Mouse (Mus musculus) hindbrain, postnatal 0 days (tissue): ENCODE results near the gene Pwp2. TPM values are rescaled to one million over a fixed set of nuclear protein-coding genes. Genes with fewer than 3 reads are reported as not detected.
"Not testable (repeated sequence)": the region's sequence is repeated elsewhere in the genome, so short reads cannot be mapped to it uniquely, and the experiment has no call there.

Experiments
- ATAC-seq: fragments of 200-750 bp; cut with Nextera tagmentation; 2 replicates; pipeline ENCODE4 v1.8.0; 2017; ENCODE audit warnings: mild to moderate bottlenecking, moderate TSS enrichment, moderate library complexity
- DNase-seq: peaks from one replicate; pipeline ENCODE4 v3.0.0-alpha.2; 2015; ENCODE audit warnings: low spot score
- H3K27ac ChIP-seq: fragments of 300-500 bp; sonication (generic); 2 replicates; pipeline ENCODE4 v1.5.1; 2014; ENCODE audit warnings: mild to moderate bottlenecking
- H3K27me3 ChIP-seq: fragments of 300-500 bp; sonication (generic); 2 replicates; pipeline ENCODE4 v1.6.1; 2014; ENCODE audit warnings: low read length, mixed read lengths; ENCODE audit not compliant: insufficient read depth
- H3K36me3 ChIP-seq: fragments of 300-500 bp; sonication (generic); 2 replicates; pipeline ENCODE4 v1.6.1; 2014; ENCODE audit warnings: low read length, mixed read lengths; ENCODE audit not compliant: insufficient read depth
- H3K4me1 ChIP-seq: fragments of 300-500 bp; sonication (generic); 2 replicates; pipeline ENCODE4 v1.6.1; 2014; ENCODE audit warnings: antibody characterized with exemption, low read length, mixed read lengths; ENCODE audit not compliant: insufficient read depth
- H3K4me2 ChIP-seq: fragments of 300-500 bp; sonication (generic); 2 replicates; pipeline ENCODE4 v1.6.1; 2014; ENCODE audit warnings: low read depth, mild to moderate bottlenecking, low read length, moderate library complexity, mixed read lengths
- H3K4me3 ChIP-seq: fragments of 300-500 bp; sonication (generic); 2 replicates; pipeline ENCODE4 v1.5.1; 2014; ENCODE audit warnings: low read length
- H3K9ac ChIP-seq: fragments of 300-500 bp; sonication (generic); replicated peaks from 2 replicates; pipeline ENCODE4 v1.6.1; 2014; ENCODE audit warnings: mild to moderate bottlenecking, low read length, moderate library complexity, mixed read lengths
- H3K9me3 ChIP-seq: fragments of 300-500 bp; sonication (generic); 2 replicates; pipeline ENCODE4 v1.6.1; 2016; ENCODE audit warnings: low read length, mixed read lengths
- CTCF ChIP-seq: IDR thresholded peaks from 2 replicates; pipeline ENCODE4 v1.5.1; 2016; ENCODE audit warnings: antibody characterized with exemption, control low read depth, low read depth
- WGBS: fragments of 180-500 bp; shearing (Covaris S2); extraction: QIAGEN DNeasy Blood & Tissue Kit; methylation state at CpG from one replicate; pipeline ENCODE4 v1.1.7; 2014; 5-methylcytosine and 5-hydroxymethylcytosine counted together
- polyA plus RNA-seq: library from polyadenylated mRNA; unstranded; fragments of >200 nt; fragmentation: Nextera tagmentation; extraction: Ambion mirVana; gene quantifications from 2 replicates; pipeline ENCODE4 v1.2.1, GENCODE M21; 2015
- total RNA-seq: library from RNA; depleted of rRNA; stranded (reverse); fragments of >200 nt; gene quantifications from 2 replicates; pipeline ENCODE4 v1.2.3, GENCODE M21; 2014; rRNA removed

Pwp2 gene
- total and polyA plus RNA-seq, 2 experiments from 2014 or later = 11.7 to 22.4 TPM

- H3K36me3 ChIP-seq = no peaks in the 10 kb centered on the region
- DNase-seq = no peak
- 58% methylated on average over 1 of the region's 1 CpGs for WGBS
- H3K27ac ChIP-seq = no peak overlapping the region
- H3K9ac ChIP-seq = no peak overlapping the region
- H3K4me1 ChIP-seq = no peaks in the 10 kb centered on the region
- no peak overlapping the region for H3K4me3 ChIP-seq
- no peak overlapping the region for H3K4me2 ChIP-seq
- no peaks in the 10 kb centered on the region for H3K9me3 ChIP-seq
- H3K27me3 ChIP-seq = no peaks in the 10 kb centered on the region
- TF ChIP-seq CTCF = no peak
- no peak for ATAC-seq
Measured at GRCm38 (mm10) chr10:78127931-78128330, 57.0 kb downstream of the Pwp2 start.

GRCm38 (mm10) chr10:78127046-78127870 lies 57.7 kb downstream of the Pwp2 start:
- no peak for ATAC-seq
- Histone ChIP-seq H3K4me3 (no peak overlapping the region), H3K9ac (no peak overlapping the region), H3K27ac (no peak overlapping the region), H3K9me3 (no peaks in the 10 kb centered on the region), H3K36me3 (no peaks in the 10 kb centered on the region), H3K4me2 (no peak overlapping the region), H3K27me3 (no peaks in the 10 kb centered on the region), H3K4me1 (no peaks in the 10 kb centered on the region)
- TF ChIP-seq CTCF = no peak
- peak; percentile 36 for DNase-seq
- WGBS = 52% methylated on average over 9 of the region's 9 CpGs

- H3K27me3 ChIP-seq = no peaks in the 10 kb centered on the region
- no peaks in the 10 kb centered on the region for H3K4me1 ChIP-seq
- DNase-seq (no peak), ATAC-seq (no peak)
- H3K4me2 ChIP-seq = no peak overlapping the region
- no peak overlapping the region for H3K4me3 ChIP-seq
- TF ChIP-seq CTCF = no peak
- WGBS = 95% methylated on average over 5 of the region's 5 CpGs
- no peak overlapping the region for H3K9ac ChIP-seq
- H3K27ac ChIP-seq = no peak overlapping the region
- no peaks in the 10 kb centered on the region for H3K36me3 ChIP-seq
- H3K9me3 ChIP-seq = no peaks in the 10 kb centered on the region
Measured at GRCm38 (mm10) chr10:78126311-78126710, 58.6 kb downstream of the Pwp2 start.

- H3K9ac ChIP-seq, H3K36me3 ChIP-seq, H3K4me2 ChIP-seq, H3K4me3 ChIP-seq, H3K9me3 ChIP-seq, H3K27me3 ChIP-seq, H3K4me1 ChIP-seq, DNase-seq, H3K27ac ChIP-seq, ATAC-seq: not testable (repeated sequence)
- WGBS = 84% methylated on average over 7 of the region's 8 CpGs
Measured at GRCm38 (mm10) chr10:78125061-78125460, 59.9 kb downstream of the Pwp2 start.

- DNase-seq, H3K9me3 ChIP-seq, ATAC-seq: not testable (repeated sequence)
Measured at GRCm38 (mm10) chr10:78124137-78124536, 60.8 kb downstream of the Pwp2 start.

More at GRCm38 (mm10) chr10:78124137-78124536, 60.8 kb downstream of the Pwp2 start:
- H3K4me2 ChIP-seq, H3K36me3 ChIP-seq, H3K9ac ChIP-seq, H3K27ac ChIP-seq, H3K27me3 ChIP-seq, H3K4me3 ChIP-seq, H3K4me1 ChIP-seq: not testable (repeated sequence)
- WGBS = 61% methylated on average over 6 of the region's 6 CpGs

Other genes with a start within 250 kb of the Pwp2 start
- gene Trpm2, start 214.6 kb downstream of the Pwp2 start, total RNA-seq = 6.5 and 9.1 TPM in 2 replicates
- gene Trpm2, start 214.6 kb downstream of the Pwp2 start, polyA plus RNA-seq = 4.6 and 6.8 TPM in 2 replicates
- gene 1810043G02Rik, start 206.6 kb downstream of the Pwp2 start, total RNA-seq = 72.0 and 75.7 TPM in 2 replicates
- 58.5 and 60.4 TPM in 2 replicates for gene 1810043G02Rik, start 206.6 kb downstream of the Pwp2 start, polyA plus RNA-seq
- 183 and 208 TPM in 2 replicates for gene Pfkl, start 175.1 kb downstream of the Pwp2 start, total RNA-seq
- gene Pfkl, start 175.1 kb downstream of the Pwp2 start, polyA plus RNA-seq = 96.5 and 101 TPM in 2 replicates
- 0.63 TPM in 1 of 2 replicates, not detected in the other for gene Dnmt3l, start 143.2 kb downstream of the Pwp2 start, total RNA-seq
- gene Dnmt3l, start 143.2 kb downstream of the Pwp2 start, polyA plus RNA-seq = 0.13 and 0.44 TPM in 2 replicates
- 0.14 and 0.99 TPM in 2 replicates for gene Aire, start 141.5 kb downstream of the Pwp2 start, total RNA-seq
- gene Aire, start 141.5 kb downstream of the Pwp2 start, polyA plus RNA-seq = 0.05 and 0.30 TPM in 2 replicates
- gene Icosl, start 115.8 kb downstream of the Pwp2 start, total RNA-seq = 5.1 and 5.3 TPM in 2 replicates
- 1.7 and 1.8 TPM in 2 replicates for gene Icosl, start 115.8 kb downstream of the Pwp2 start, polyA plus RNA-seq
- 110 and 115 TPM in 2 replicates for gene D10Jhu81e, start 15.4 kb downstream of the Pwp2 start, total RNA-seq
- gene D10Jhu81e, start 15.4 kb downstream of the Pwp2 start, polyA plus RNA-seq = 31.5 and 32.2 TPM in 2 replicates
- 87.2 and 96.9 TPM in 2 replicates for gene Trappc10, start 59.5 kb upstream of the Pwp2 start, total RNA-seq
- 40.3 and 42.2 TPM in 2 replicates for gene Trappc10, start 59.5 kb upstream of the Pwp2 start, polyA plus RNA-seq
- gene Agpat3, start 167.3 kb upstream of the Pwp2 start, total RNA-seq = 123 and 158 TPM in 2 replicates
- 115 and 117 TPM in 2 replicates for gene Agpat3, start 167.3 kb upstream of the Pwp2 start, polyA plus RNA-seq
- 176 and 179 TPM in 2 replicates for gene Rrp1, start 227.9 kb upstream of the Pwp2 start, total RNA-seq
- gene Rrp1, start 227.9 kb upstream of the Pwp2 start, polyA plus RNA-seq = 429 and 435 TPM in 2 replicates
- gene Cstb, start 240.5 kb upstream of the Pwp2 start, total RNA-seq = 80.6 and 84.4 TPM in 2 replicates
- gene Cstb, start 240.5 kb upstream of the Pwp2 start, polyA plus RNA-seq = 147 and 148 TPM in 2 replicates